Mouse (Mus musculus) cerebellum, adult 9-11 months (tissue): ENCODE measurements around the gene Lce6a.

Experiments
- DNase-seq: peaks from one replicate; pipeline ENCODE4 v3.0.0; 2022

Gene Lce6a

GRCm38 (mm10) chr3:92621560-92621959 is at the start of gene Lce6a:
Lce6a (minus strand) TSS chr3:92621660.
- DNase-seq: no peak

GRCm38 (mm10) chr3:92670215-92670614 is 48.8 kb upstream of the Lce6a start, which contains the start of gene Lce1a2:
Lce1a2 (minus strand) TSS chr3:92670315.
- DNase-seq: no peak

- no peak for DNase-seq
Observed at GRCm38 (mm10) chr3:92656826-92657225, 35.4 kb upstream of the Lce6a start, which contains the start of gene Lce1b. Lce1b (minus strand) TSS chr3:92656926.

DNA sequence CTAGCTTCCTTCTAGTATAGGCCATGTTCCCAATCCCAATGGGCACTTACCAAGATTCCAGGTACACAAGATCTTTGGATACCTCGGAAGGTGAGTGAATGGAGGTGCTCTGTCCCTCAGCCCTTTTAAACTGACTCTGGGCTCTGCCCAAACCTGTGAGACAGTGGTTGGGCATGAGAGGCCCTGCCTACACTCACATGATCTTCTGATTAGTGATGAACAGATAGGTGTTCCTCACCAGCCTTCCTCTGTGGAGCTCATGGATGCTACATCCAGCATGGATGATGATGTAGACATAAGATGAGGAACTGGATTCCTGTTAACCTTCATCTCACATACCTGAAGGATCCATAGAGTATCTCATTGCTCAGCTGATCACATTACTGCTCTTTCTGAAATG is 26.7 kb upstream of the Lce6a start, which contains the start of gene Lce1a1:
Lce1a1 (minus strand) TSS at position 101 of the 400 bp plus-strand sequence.
- DNase-seq: no peak

GRCm38 (mm10) chr3:92639854-92640253 is 18.4 kb upstream of the Lce6a start:
- no peak for DNase-seq

GRCm38 (mm10) chr3:92638653-92638991 is 17.2 kb upstream of the Lce6a start:
- no peak for DNase-seq

- DNase-seq: no peak
Observed at GRCm38 (mm10) chr3:92637745-92638652, 16.5 kb upstream of the Lce6a start.

- DNase-seq: no peak
Observed at GRCm38 (mm10) chr3:92609804-92610203, 11.7 kb downstream of the Lce6a start.

DNA sequence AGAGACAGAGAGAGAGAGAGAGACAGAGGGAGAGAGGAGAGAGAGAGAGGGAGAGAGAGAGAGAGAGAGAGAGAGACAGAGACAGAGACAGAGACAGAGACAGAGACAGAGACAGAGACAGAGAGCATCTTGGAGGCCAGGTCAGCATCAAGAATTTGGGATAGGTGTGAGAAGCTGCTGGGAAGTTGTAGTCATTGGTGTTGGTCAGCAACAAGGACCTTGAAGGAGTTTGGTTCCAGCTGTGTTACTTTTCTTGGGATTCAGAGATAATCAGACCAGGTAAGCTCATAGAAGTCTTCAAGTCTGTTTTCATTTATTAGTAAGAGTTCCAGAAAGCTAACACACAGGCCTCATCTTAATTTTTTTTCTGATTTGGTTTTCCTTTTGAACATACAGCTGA is 14.1 kb downstream of the Lce6a start, which contains the start of gene 2210017I01Rik:
2210017I01Rik (minus strand) TSS at position 101 of the 400 bp plus-strand sequence.
- no peak for DNase-seq

- DNase-seq: no peak
Observed at GRCm38 (mm10) chr3:92602169-92602568, 19.3 kb downstream of the Lce6a start.

GRCm38 (mm10) chr3:92600456-92600855 is 21.0 kb downstream of the Lce6a start:
- DNase-seq: no peak

DNA sequence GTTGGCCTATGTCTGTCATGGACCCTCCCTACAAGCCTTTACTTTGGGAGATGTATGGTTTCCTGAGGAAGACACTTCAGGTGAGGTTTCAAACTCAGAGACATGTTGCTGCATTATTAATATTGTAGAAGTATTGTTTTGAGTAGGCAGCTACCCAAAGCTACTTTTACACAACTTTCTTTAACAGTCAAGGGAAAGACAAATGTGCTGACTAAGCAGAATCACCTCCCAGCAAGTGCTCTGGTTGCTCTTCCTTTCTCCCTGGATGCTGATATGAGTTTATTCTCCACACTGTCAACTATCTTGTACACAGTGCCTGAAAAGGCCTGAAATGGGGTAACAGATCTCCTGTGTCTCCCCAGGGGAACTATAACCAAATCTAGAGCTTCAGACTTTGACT is 21.5 kb downstream of the Lce6a start:
- no peak for DNase-seq

GRCm38 (mm10) chr3:92598429-92598828 is 23.0 kb downstream of the Lce6a start:
- no peak for DNase-seq

- no peak for DNase-seq
Observed at GRCm38 (mm10) chr3:92588858-92589257, 32.6 kb downstream of the Lce6a start, which contains the start of gene Smcp. Smcp (minus strand) TSS chr3:92588997.

- no peak for DNase-seq
Observed at GRCm38 (mm10) chr3:92587190-92587589, 34.3 kb downstream of the Lce6a start.

GRCm38 (mm10) chr3:92585055-92585454 is 36.4 kb downstream of the Lce6a start:
- DNase-seq: no peak

- DNase-seq: no peak
Observed at GRCm38 (mm10) chr3:92583164-92583826, 38.2 kb downstream of the Lce6a start.

GRCm38 (mm10) chr3:92579508-92579907 is 42.0 kb downstream of the Lce6a start:
- DNase-seq: no peak

DNA sequence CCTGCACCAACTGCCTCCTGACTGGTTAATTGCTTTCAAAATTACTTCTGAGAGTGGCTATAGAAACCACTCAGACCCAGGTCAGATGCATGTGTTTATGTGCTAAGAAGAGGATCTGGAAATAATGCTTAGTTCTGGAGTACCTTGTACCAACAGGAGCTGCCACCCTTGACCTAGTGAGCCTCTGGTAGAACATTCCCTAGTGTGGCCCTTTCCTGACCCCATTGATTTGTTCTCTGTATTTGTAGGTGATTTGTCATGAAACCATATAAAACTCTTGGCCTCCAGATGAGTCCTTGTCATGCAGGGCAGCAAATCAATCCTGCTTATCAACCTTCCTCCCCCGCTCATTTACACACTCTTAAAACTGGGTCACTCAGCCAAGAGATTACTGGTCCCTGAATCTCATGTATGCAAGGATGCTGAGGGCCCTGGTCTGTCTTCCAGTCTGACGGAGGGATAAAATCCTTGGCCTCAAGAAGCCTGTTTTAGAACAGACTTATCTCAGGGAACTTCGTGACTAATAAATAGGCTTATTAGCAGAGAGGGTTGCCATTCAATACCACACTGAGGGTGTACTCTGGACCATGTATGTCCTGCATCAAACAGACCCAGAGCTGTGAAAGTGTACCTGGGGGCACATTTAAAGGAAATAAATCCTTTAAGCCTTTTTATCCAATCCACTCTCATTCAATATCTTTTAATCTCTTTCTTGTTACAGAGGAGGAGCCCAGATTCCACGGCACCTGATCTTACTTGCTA is 42.6 kb downstream of the Lce6a start:
- DNase-seq: no peak

DNA sequence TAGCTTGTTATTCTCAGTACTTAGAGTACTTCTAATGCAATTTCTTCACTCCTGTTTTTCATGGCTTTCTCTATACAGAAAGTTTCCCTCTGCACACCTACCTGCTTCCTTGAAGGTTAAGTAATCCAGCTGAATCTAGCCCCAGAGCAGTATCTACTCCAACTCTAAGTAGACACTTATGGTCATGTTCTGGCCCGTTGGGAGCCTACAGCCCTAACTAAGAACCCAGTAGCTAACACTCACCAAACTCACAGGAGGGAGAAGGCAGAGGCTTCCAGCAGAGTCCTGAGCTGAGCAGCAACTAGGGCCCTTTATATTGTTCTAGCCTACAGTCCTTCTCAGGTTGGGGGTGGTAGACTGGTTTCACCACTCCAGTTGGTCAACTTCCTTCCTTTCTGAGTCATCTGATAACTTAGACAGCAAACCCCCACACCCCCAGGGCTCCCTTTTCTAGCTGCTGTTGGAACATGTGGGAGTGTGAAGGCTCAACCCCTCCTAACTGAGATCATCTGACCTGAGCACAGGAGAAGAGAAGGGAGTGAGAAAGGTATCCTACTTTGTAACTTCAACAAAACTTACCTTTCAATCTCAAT is 47.9 kb downstream of the Lce6a start, which contains the start of gene Ivl:
Ivl (minus strand) TSS at position 287 of the 593 bp plus-strand sequence.
- no peak for DNase-seq

DNA sequence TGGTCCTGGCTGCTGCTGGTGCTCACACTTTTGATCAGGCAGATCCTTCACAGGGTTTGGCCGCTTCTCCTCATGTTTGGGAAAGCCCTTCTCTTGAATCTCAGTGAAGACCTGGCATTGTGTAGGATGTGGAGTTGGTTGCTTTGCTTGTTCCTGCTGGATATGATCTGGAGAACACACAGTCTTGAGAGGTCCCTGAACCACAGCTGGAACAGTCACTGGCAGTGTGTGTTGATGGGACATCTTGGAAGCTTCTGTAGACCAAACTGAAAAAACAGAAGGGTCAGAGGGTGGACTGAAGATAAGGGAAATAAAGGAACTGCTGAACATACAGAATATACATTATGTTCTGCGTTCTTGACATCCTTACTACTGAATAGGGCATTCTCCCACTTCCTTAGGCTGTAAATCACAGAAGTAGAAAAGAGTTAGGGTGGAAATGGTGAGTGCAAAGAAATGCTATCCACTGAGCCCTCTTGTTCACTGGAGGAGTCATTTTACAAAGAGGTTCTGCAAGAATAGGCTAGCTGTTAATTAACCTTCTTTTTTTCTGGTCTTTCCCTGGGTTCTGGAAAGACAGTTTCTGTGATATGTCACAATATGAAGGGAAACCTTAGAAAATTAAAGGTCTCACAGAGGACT is 48.8 kb downstream of the Lce6a start:
- DNase-seq: no peak
